Mouse (Mus musculus): ENCODE results near the gene Lonp1.

- no peak for TF ChIP-seq MAX (IDR thresholded peaks at IDR 0.05)
- TF ChIP-seq CEBPB (IDR thresholded peaks at IDR 0.05; ENCODE audit: low read depth) = no peak
- TF ChIP-seq CTCF (IDR thresholded peaks at IDR 0.05; ENCODE audit: control insufficient read depth, insufficient read depth, insufficient read length) = no peak
- TF ChIP-seq MYOG (IDR thresholded peaks at IDR 0.05; ENCODE audit: control insufficient read depth, extremely low read depth, insufficient read length) = no peak
- no peak for TF ChIP-seq MYOD1 (IDR thresholded peaks at IDR 0.05; ENCODE audit: control insufficient read depth, insufficient read length, low read depth)
- TF ChIP-seq USF1 (IDR thresholded peaks at IDR 0.05; ENCODE audit: low read depth) = no peak
Observed at GRCm38 (mm10) chr17:56666384-56666783, 39.7 kb upstream of the Lonp1 start.
